Mouse (Mus musculus): Measurements from ENCODE around the gene Slc9a5. TPM values are rescaled to one million over a fixed set of nuclear protein-coding genes. Genes with fewer than 3 reads are reported as not detected.
A peak's percentile ranks its signal among the peaks of the same experiment; 100 is the strongest.

The Slc9a5 gene
- polyA plus RNA-seq, 1 experiment = 1.9 TPM

DNA sequence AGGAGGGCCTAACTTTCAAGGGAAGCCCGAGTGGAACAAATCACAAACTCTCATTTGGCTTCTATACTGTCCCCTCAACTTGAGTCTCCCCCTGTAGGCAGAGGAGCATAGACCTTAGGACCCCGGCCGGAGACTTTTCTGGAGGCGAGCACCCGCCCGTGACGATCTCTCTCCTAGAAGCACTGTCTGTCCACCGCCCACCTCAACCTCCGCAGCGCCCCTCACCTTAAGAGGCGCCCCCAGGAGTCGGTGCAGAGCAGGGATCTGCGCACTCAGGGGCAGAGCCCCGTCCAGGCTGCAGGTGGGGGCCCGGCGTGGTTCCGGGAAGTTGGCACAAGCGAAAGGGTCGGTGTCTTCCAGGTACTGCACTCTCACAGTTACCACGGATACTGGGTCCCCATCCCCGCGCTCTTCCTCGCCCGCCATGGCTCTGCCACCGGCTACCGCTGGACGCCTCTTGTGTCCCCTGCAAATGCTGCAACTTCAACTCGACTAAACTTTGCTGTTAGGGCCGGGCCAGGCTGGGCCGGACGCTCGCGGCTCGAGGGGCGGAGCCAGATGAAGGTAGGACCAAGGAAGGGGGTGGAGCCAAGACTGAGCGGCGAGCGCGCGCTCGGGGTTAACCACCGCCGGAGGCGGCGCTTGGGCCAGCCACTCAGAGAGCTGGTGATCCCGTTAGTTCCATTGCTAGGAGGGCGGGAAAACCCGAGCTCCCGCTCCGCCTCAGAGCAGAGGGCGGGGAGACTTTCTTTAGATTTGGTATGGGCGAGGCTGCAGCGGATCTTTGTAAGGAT lies 1.0 kb upstream of the Slc9a5 start, which contains the start of gene Fhod1:
TSS of gene Fhod1 (minus strand) at position 526 of the 794 bp plus-strand sequence.
- WGBS = under 1% methylated on average over 53 of the region's 53 CpGs
- H3K4me3 ChIP-seq (ENCODE audit: insufficient read depth, low read depth, low read length) = peak within 1 kb of the TSS; percentile 85
- DNase-seq = peak; percentile 99
- H3K36me3 ChIP-seq (ENCODE audit: control insufficient read depth, insufficient read depth, low read length) = no peaks in the 10 kb centered on the region
- H3K27ac ChIP-seq (ENCODE audit: insufficient read depth, low read depth, low read length) = peak within 1 kb of the TSS; percentile 73
- TF ChIP-seq POLR2A (IDR thresholded peaks at IDR 0.05; ENCODE audit: low read depth, low read length) (peak; percentile 69), CTCF (conservative IDR thresholded peaks at IDR 0.05; ENCODE audit: insufficient read depth, insufficient read length, low read depth, low read length) (no peak)
- H3K4me1 ChIP-seq (ENCODE audit: control insufficient read depth, insufficient read depth, low read length) = no peaks in the 10 kb centered on the region; the same call in 1 of the 2 replicates
- H3K27me3 ChIP-seq (replicated peaks; ENCODE audit: control insufficient read depth, insufficient read depth, low read length) = no peaks in the 10 kb centered on the region

DNA sequence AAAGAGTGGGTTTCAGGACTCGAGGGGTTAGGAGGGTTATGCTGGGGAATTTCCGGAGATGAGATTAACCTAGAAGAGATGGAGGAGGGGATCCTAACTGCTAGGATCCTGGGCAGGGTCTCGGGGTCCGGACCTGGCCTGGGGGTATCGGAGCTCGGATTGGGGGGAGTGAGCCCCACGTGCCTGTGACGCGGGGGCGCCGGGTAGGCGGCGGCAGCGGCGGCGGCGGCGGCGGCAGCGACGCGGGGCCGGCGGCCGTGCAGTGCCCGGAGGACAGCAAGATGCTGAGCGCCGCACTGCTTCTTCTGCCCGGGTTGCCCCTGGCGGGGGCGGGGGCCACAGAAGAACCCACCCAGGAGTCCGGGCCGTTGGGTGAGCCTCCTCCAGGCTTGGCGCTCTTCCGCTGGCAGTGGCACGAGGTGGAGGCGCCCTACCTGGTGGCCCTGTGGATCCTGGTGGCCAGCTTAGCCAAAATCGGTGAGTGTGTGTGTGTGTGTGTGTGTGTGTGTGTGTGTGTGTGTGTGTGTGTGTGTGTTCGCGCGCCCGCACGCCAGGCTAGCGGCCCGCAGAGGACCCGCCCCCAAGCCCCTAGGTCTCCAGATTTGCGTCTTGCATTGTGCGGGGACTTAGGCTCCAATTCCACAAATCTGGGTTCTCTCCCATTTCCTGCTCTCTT lies 591 bp downstream of the Slc9a5 start:
- Histone ChIP-seq H3K4me1 (ENCODE audit: control insufficient read depth, insufficient read depth, low read length) (no peaks in the 10 kb centered on the region; the same call in 1 of the 2 replicates), H3K27ac (ENCODE audit: insufficient read depth, low read depth, low read length) (no peak overlapping the region), H3K27me3 (replicated peaks; ENCODE audit: control insufficient read depth, insufficient read depth, low read length) (no peaks in the 10 kb centered on the region), H3K36me3 (ENCODE audit: control insufficient read depth, insufficient read depth, low read length) (no peaks in the 10 kb centered on the region), H3K4me3 (ENCODE audit: insufficient read depth, low read depth, low read length) (peak overlapping the region; percentile 64)
- no peak for DNase-seq
- TF ChIP-seq CTCF (conservative IDR thresholded peaks at IDR 0.05; ENCODE audit: insufficient read depth, insufficient read length, low read depth, low read length) (no peak), POLR2A (IDR thresholded peaks at IDR 0.05; ENCODE audit: low read depth, low read length) (no peak)
- 4% methylated on average over 48 of the region's 48 CpGs for WGBS

DNA sequence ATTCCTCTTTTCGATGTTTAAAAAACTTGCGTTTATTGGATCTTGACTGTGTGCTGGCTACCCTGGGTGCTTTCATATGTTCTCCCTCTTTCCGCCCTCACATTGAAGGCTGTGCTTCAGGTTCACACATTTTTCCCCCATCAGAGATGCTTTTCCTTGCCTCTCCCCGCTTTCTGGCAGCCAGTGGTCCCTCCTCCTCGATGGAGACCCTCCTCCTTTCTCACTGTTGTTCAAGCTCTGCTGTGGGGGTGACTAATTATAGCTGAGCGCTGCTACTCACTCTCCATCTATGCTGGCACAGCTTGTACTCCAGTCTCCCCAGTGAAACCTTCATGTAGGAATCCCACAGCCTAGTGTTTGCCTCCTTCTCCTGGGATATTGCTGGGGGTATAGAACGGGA lies 1.5 kb downstream of the Slc9a5 start:
- no peak overlapping the region for H3K27ac ChIP-seq (ENCODE audit: insufficient read depth, low read depth, low read length)
- 72% methylated on average over 7 of the region's 7 CpGs for WGBS
- H3K36me3 ChIP-seq (ENCODE audit: control insufficient read depth, insufficient read depth, low read length) = no peaks in the 10 kb centered on the region
- H3K4me3 ChIP-seq (ENCODE audit: insufficient read depth, low read depth, low read length) = no peak overlapping the region
- H3K4me1 ChIP-seq (ENCODE audit: control insufficient read depth, insufficient read depth, low read length) = no peaks in the 10 kb centered on the region; the same call in 1 of the 2 replicates
- H3K27me3 ChIP-seq (replicated peaks; ENCODE audit: control insufficient read depth, insufficient read depth, low read length) = no peaks in the 10 kb centered on the region
- TF ChIP-seq POLR2A (IDR thresholded peaks at IDR 0.05; ENCODE audit: low read depth, low read length) (no peak), CTCF (conservative IDR thresholded peaks at IDR 0.05; ENCODE audit: insufficient read depth, insufficient read length, low read depth, low read length) (no peak)
- DNase-seq = no peak

DNA sequence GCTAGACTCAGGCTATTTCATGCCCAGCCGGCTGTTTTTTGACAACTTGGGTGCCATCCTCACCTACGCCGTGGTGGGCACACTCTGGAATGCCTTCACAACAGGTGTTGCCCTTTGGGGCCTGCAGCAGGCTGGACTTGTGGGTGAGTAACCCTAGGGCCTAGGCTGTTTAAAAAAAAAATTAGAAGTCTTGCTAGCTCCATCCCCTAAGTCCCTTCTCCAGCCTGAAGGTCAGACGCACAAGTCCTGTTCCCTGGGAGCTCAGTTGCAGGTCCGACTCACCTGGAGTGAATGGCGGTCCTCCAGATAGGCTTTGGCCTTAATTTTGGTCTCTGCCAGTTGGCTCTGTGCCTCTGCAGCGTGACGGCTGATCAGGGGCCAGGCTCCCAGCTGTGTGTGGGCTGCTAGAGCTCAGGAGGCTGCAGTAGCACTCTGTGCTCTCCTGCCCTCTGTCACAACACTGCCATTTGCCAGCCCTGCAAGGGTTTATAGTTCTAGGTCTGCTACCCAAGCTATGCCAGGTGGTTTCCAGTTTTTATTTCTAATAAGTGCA lies 5.0 kb downstream of the Slc9a5 start:
- Histone ChIP-seq H3K27ac (ENCODE audit: insufficient read depth, low read depth, low read length) (no peak overlapping the region), H3K4me3 (ENCODE audit: insufficient read depth, low read depth, low read length) (no peak overlapping the region), H3K36me3 (ENCODE audit: control insufficient read depth, insufficient read depth, low read length) (no peaks in the 10 kb centered on the region), H3K4me1 (ENCODE audit: control insufficient read depth, insufficient read depth, low read length) (no peaks in the 10 kb centered on the region), H3K27me3 (replicated peaks; ENCODE audit: control insufficient read depth, insufficient read depth, low read length) (no peaks in the 10 kb centered on the region)
- 65% methylated on average over 8 of the region's 8 CpGs for WGBS
- DNase-seq = no peak
- TF ChIP-seq POLR2A (IDR thresholded peaks at IDR 0.05; ENCODE audit: low read depth, low read length) (no peak), CTCF (conservative IDR thresholded peaks at IDR 0.05; ENCODE audit: insufficient read depth, insufficient read length, low read depth, low read length) (no peak)

DNA sequence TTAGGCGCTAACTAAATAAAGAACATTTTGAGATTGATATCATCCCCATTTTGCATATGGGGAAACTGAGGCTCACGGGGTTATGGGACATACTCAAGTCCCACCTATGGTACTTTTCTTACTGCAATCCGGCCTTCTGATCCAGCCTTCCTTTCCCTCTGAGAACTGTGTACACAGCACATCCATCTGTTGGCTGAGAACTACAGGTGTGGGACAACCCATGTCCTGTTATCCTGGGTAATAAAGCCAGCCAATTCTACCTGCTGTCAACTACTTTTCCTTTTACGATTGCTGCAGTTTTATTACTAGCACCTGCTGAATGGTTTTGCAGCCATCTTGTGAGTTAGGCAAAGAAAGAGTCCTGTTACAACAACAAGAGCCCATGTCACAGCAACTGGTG lies 5.9 kb downstream of the Slc9a5 start:
- 97% methylated on average over 4 of the region's 4 CpGs for WGBS
- no peaks in the 10 kb centered on the region for H3K36me3 ChIP-seq (ENCODE audit: control insufficient read depth, insufficient read depth, low read length)
- no peaks in the 10 kb centered on the region for H3K4me1 ChIP-seq (ENCODE audit: control insufficient read depth, insufficient read depth, low read length)
- DNase-seq = no peak
- no peak overlapping the region for H3K27ac ChIP-seq (ENCODE audit: insufficient read depth, low read depth, low read length)
- no peak overlapping the region for H3K4me3 ChIP-seq (ENCODE audit: insufficient read depth, low read depth, low read length)
- TF ChIP-seq CTCF (conservative IDR thresholded peaks at IDR 0.05; ENCODE audit: insufficient read depth, insufficient read length, low read depth, low read length) (no peak), POLR2A (IDR thresholded peaks at IDR 0.05; ENCODE audit: low read depth, low read length) (no peak)
- H3K27me3 ChIP-seq (replicated peaks; ENCODE audit: control insufficient read depth, insufficient read depth, low read length) = no peaks in the 10 kb centered on the region

DNA sequence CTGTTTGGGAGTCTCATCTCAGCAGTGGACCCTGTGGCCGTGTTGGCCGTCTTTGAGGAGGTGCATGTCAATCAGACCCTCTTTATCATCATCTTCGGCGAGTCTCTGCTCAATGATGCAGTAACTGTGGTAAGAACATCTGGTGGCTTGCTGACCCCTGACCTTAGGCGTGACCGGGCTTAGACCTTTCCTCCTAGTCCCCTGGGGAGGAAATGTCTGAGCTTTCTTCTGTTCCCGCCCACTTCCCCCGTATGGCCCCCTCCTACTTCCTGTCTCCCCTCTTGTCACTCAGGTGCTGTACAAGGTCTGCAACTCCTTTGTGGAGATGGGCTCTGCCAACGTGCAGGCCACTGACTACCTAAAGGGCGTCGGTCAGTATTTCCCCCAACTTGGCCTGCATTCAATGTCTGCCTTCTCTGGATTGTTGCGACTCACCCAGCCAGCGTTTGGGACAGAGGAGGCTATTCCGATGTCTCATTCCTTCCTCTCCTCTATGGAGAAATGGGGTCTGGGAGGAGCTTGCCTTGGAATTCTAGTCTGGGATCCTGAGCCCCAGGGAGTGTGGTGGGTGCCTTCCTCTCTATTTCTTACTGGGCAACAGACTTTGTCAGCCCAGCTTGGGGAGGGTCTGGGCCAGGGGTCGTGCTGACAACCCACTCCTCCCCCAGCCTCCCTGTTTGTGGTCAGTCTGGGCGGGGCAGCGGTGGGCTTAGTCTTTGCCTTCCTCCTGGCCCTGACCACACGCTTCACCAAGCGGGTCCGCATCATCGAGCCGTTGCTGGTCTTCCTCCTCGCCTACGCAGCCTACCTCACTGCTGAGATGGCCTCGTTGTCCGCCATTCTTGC lies 6.8 kb downstream of the Slc9a5 start:
- no peaks in the 10 kb centered on the region for H3K27me3 ChIP-seq (replicated peaks; ENCODE audit: control insufficient read depth, insufficient read depth, low read length)
- 0 out of 2 replicates have a peak overlapping the region, but pooled peaks have one; percentile 19 for H3K4me3 ChIP-seq (ENCODE audit: insufficient read depth, low read depth, low read length)
- WGBS = 68% methylated on average over 26 of the region's 26 CpGs
- no peaks in the 10 kb centered on the region for H3K36me3 ChIP-seq (ENCODE audit: control insufficient read depth, insufficient read depth, low read length)
- no peak for TF ChIP-seq CTCF (conservative IDR thresholded peaks at IDR 0.05; ENCODE audit: insufficient read depth, insufficient read length, low read depth, low read length)
- no peak for TF ChIP-seq POLR2A (IDR thresholded peaks at IDR 0.05; ENCODE audit: low read depth, low read length)
- H3K27ac ChIP-seq (ENCODE audit: insufficient read depth, low read depth, low read length) = peak overlapping the region; percentile 19; the same call in 1 of the 2 replicates
- peak; percentile 75 for DNase-seq
- H3K4me1 ChIP-seq (ENCODE audit: control insufficient read depth, insufficient read depth, low read length) = no peaks in the 10 kb centered on the region

Measured in kidney, adult 2 months (tissue).